Mouse (Mus musculus) liver, embryonic 12.5 days (tissue): Measurements from ENCODE around the gene B3gat1. TPM values are rescaled to one million over a fixed set of nuclear protein-coding genes. Genes with fewer than 3 reads are reported as not detected.

Source experiments
- ATAC-seq: fragments of 200-750 bp; cut with Nextera tagmentation; 2 replicates; pipeline ENCODE4 v1.8.0; 2017; ENCODE audit warnings: moderate number of reproducible peaks, mild to moderate bottlenecking, moderate library complexity
- H3K27ac ChIP-seq: fragments of 300-500 bp; sonication (generic); 2 replicates; pipeline ENCODE4 v1.5.1; 2016; ENCODE audit warnings: mild to moderate bottlenecking
- H3K27me3 ChIP-seq: fragments of 300-500 bp; sonication (generic); replicated peaks from 2 replicates; pipeline ENCODE4 v1.6.1; 2016; ENCODE audit warnings: mild to moderate bottlenecking, moderate library complexity
- H3K36me3 ChIP-seq: fragments of 300-500 bp; sonication (generic); 2 replicates; pipeline ENCODE4 v1.6.1; 2016; ENCODE audit warnings: mild to moderate bottlenecking, moderate library complexity
- H3K4me1 ChIP-seq: fragments of 300-500 bp; sonication (generic); 2 replicates; pipeline ENCODE4 v1.6.1; 2016
- H3K4me2 ChIP-seq: fragments of 300-500 bp; sonication (generic); 2 replicates; pipeline ENCODE4 v1.6.1; 2016; ENCODE audit warnings: mild to moderate bottlenecking, moderate library complexity
- H3K4me3 ChIP-seq: fragments of 300-500 bp; sonication (generic); 2 replicates; pipeline ENCODE4 v1.5.1; 2016; ENCODE audit warnings: mild to moderate bottlenecking, moderate library complexity
- H3K9ac ChIP-seq: fragments of 300-500 bp; sonication (generic); 2 replicates; pipeline ENCODE4 v1.6.1; 2016; ENCODE audit warnings: mild to moderate bottlenecking, moderate library complexity
- H3K9me3 ChIP-seq: fragments of 300-500 bp; sonication (generic); replicated peaks from 2 replicates; pipeline ENCODE4 v1.6.1; 2016; ENCODE audit warnings: mild to moderate bottlenecking, moderate library complexity
- WGBS: fragments of 180-500 bp; shearing (Covaris S2); methylation state at CpG from one replicate; pipeline ENCODE4 v1.1.7; 2016; ENCODE audit not compliant: insufficient replicate concordance; 5-methylcytosine and 5-hydroxymethylcytosine counted together
- polyA plus RNA-seq: library from polyadenylated mRNA; unstranded; fragments of >200 nt; fragmentation: Nextera tagmentation; extraction: Ambion mirVana; gene quantifications from 2 replicates; pipeline ENCODE4 v1.2.1, GENCODE M21; 2016

The B3gat1 gene
- polyA plus RNA-seq, 1 experiment from 2014 or later: not detected

GRCm38 (mm10) chr9:26783414-26783975, 50.0 kb downstream of the B3gat1 start:
- Histone ChIP-seq H3K27ac (no peak overlapping the region), H3K4me1 (no peaks in the 10 kb centered on the region), H3K9me3 (no peaks in the 10 kb centered on the region), H3K4me3 (no peak overlapping the region), H3K9ac (no peak overlapping the region), H3K27me3 (no peaks in the 10 kb centered on the region), H3K36me3 (no peaks in the 10 kb centered on the region), H3K4me2 (peak overlapping the region; percentile 10; the same call in 1 of the 2 replicates)
- 30% methylated on average over 7 of the region's 7 CpGs for WGBS
- peak; percentile 62; the same call in 1 of the 2 replicates for ATAC-seq

- no peaks in the 10 kb centered on the region for H3K36me3 ChIP-seq
- H3K27ac ChIP-seq: no peak overlapping the region
- no peak overlapping the region for H3K4me2 ChIP-seq
- no peak overlapping the region for H3K9ac ChIP-seq
- H3K9me3 ChIP-seq: no peaks in the 10 kb centered on the region
- no peaks in the 10 kb centered on the region for H3K27me3 ChIP-seq
- no peak overlapping the region for H3K4me3 ChIP-seq
- no peaks in the 10 kb centered on the region for H3K4me1 ChIP-seq
- ATAC-seq: no peak
- 47% methylated on average over 3 of the region's 3 CpGs for WGBS
These were observed 59.3 kb downstream of the B3gat1 start for GRCm38 (mm10) chr9:26792829-26793228.

- H3K9me3 ChIP-seq: no peaks in the 10 kb centered on the region
- no peak overlapping the region for H3K4me3 ChIP-seq
- H3K36me3 ChIP-seq: no peaks in the 10 kb centered on the region
- WGBS: 79% methylated on average over 3 of the region's 3 CpGs
- H3K27ac ChIP-seq: no peak overlapping the region
- no peak overlapping the region for H3K4me2 ChIP-seq
- no peaks in the 10 kb centered on the region for H3K27me3 ChIP-seq
- no peaks in the 10 kb centered on the region for H3K4me1 ChIP-seq
- no peak overlapping the region for H3K9ac ChIP-seq
- no peak for ATAC-seq
These were observed 64.7 kb downstream of the B3gat1 start for GRCm38 (mm10) chr9:26798205-26798604.

GRCm38 (mm10) chr9:26798731-26799130, 65.2 kb downstream of the B3gat1 start:
- 38% methylated on average over 1 of the region's 1 CpGs for WGBS
- H3K36me3 ChIP-seq: no peaks in the 10 kb centered on the region
- no peak overlapping the region for H3K4me3 ChIP-seq

DNA sequence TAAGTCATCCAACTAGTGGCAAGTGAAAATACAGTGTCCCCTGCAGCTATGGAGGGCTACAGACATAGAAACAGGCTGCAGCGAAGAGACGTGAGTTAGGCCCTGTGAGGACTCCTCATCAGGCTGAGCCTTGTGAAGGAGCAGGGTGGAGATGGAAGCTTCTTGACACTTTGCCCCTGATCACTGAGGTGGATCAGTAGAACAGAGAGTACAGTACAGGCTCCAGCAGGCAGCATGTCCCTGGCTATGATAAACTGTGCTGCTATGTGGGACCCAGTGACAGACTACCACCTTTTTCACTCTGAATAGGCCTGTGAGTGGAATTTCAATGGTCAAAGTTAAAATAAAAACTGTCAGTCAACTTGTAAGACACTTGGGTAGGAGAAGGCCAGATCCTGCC, 66.8 kb downstream of the B3gat1 start:
- H3K27ac ChIP-seq: no peak overlapping the region
- H3K4me1 ChIP-seq: no peaks in the 10 kb centered on the region
- no peaks in the 10 kb centered on the region for H3K9me3 ChIP-seq
- H3K4me3 ChIP-seq: no peak overlapping the region
- H3K27me3 ChIP-seq: peaks cover 3% of the 10 kb centered on the region; the same call in 1 of the 2 replicates
- 76% methylated on average over 2 of the region's 2 CpGs for WGBS
- no peaks in the 10 kb centered on the region for H3K36me3 ChIP-seq
- ATAC-seq: no peak
- no peak overlapping the region for H3K4me2 ChIP-seq
- no peak overlapping the region for H3K9ac ChIP-seq

More at GRCm38 (mm10) chr9:26798731-26799130, 65.2 kb downstream of the B3gat1 start:
- Histone ChIP-seq H3K9ac (no peak overlapping the region), H3K27me3 (no peaks in the 10 kb centered on the region), H3K9me3 (no peaks in the 10 kb centered on the region), H3K4me2 (no peak overlapping the region), H3K4me1 (no peaks in the 10 kb centered on the region), H3K27ac (no peak overlapping the region)
- no peak for ATAC-seq

- Histone ChIP-seq H3K27me3 (peaks cover 3% of the 10 kb centered on the region; the same call in 1 of the 2 replicates), H3K4me1 (peaks cover 9% of the 10 kb centered on the region; the same call in 1 of the 2 replicates), H3K9ac (no peak overlapping the region), H3K27ac (no peak overlapping the region), H3K36me3 (no peaks in the 10 kb centered on the region), H3K4me3 (no peak overlapping the region), H3K9me3 (no peaks in the 10 kb centered on the region), H3K4me2 (no peak overlapping the region)
- no peak for ATAC-seq
These were observed 70.8 kb downstream of the B3gat1 start for GRCm38 (mm10) chr9:26804321-26804720.

- peaks cover 9% of the 10 kb centered on the region; the same call in 1 of the 2 replicates for H3K4me1 ChIP-seq
- H3K9ac ChIP-seq: no peak within 1 kb of the TSS; the same call in 1 of the 2 replicates
- H3K27ac ChIP-seq: no peak within 1 kb of the TSS
- peak; percentile 99 for ATAC-seq
- WGBS: 3% methylated on average over 33 of the region's 33 CpGs
- peak within 1 kb of the TSS; percentile 64 for H3K4me2 ChIP-seq
- H3K4me3 ChIP-seq: peak within 1 kb of the TSS; percentile 29
- no peaks in the 10 kb centered on the region for H3K9me3 ChIP-seq
- H3K27me3 ChIP-seq: peaks cover 3% of the 10 kb centered on the region; the same call in 1 of the 2 replicates
- no peaks in the 10 kb centered on the region for H3K36me3 ChIP-seq
These were observed 72.6 kb downstream of the B3gat1 start, which contains the start of gene Glb1l2 for GRCm38 (mm10) chr9:26805935-26806666. TSS of gene Glb1l2 (minus strand) at chr9:26806468.

- Histone ChIP-seq H3K27me3 (peaks cover 3% of the 10 kb centered on the region; the same call in 1 of the 2 replicates), H3K4me2 (no peak overlapping the region), H3K4me1 (peaks cover 9% of the 10 kb centered on the region; the same call in 1 of the 2 replicates), H3K9me3 (no peaks in the 10 kb centered on the region), H3K9ac (no peak overlapping the region), H3K36me3 (no peaks in the 10 kb centered on the region), H3K27ac (no peak overlapping the region), H3K4me3 (no peak overlapping the region)
- no peak for ATAC-seq
- 69% methylated on average over 2 of the region's 2 CpGs for WGBS
These were observed 75.2 kb downstream of the B3gat1 start for GRCm38 (mm10) chr9:26808735-26809134.

Other genes starting within 250 kb of the B3gat1 start
- gene Glb1l2, start 72.7 kb downstream of the B3gat1 start, polyA plus RNA-seq: 0.14 and 0.19 TPM in 2 replicates
- not detected in 2 replicates for gene Glb1l3, start 127.2 kb downstream of the B3gat1 start, polyA plus RNA-seq
- gene Gm1110, start 189.4 kb downstream of the B3gat1 start, polyA plus RNA-seq: not detected in 2 replicates